ENCODE assay signal across 8 mouse cellular contexts in the genomic region with DNA sequence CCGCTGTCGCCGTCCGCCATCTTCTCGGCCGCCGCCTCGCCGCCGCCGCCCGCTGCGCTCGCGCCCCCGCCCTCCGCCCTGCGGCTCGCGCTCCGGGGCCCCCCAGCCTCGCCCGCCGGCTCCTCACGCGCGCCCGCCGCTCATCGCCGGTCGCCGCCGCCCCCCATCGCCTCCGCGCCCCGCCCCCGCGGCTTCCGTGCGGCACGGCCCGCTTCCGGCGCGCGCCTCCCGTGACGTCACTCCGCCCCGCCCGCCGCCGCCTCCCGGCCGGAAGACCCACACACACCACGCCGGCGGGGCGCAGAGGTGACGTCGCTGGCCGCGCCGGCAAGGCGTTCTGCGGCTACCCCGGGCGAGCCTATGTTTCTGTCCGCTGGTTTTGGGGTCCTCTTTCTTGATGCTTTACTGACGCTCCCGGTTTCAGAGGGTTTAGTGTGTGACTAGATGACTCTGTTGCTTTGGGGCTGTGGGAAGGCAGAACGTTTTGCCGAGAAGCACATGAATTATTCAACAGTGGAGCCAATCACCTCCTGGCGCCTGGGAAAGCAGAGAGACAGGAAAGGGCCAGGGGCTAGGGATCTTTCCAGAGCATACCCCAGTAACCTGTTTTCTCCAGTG. TPM values are rescaled to one million over a fixed set of nuclear protein-coding genes. Genes with fewer than 3 reads are reported as not detected.
DNase-seq lines count a peak whose midpoint lies in the region; ATAC-seq and TF ChIP-seq lines count a peak whose summit lies in the region.

A gene (minus strand): TSS at position 51 of the 618 bp plus-strand sequence.

- peak within 1 kb of the TSS; percentile 92 for H3K27ac ChIP-seq in forebrain, embryonic 11.5 days (ENCODE audit: low read depth, low read length)
- peak within 1 kb of the TSS; percentile 98 for H3K27ac ChIP-seq in heart, embryonic 16.5 days (ENCODE audit: low read length)
- H3K27ac ChIP-seq in liver, embryonic 14.5 days: peak within 1 kb of the TSS; percentile 82
- H3K27ac ChIP-seq in stomach, embryonic 15.5 days: peak within 1 kb of the TSS; percentile 96

- TF ChIP-seq EP300 in liver, embryonic 14.5 days (IDR thresholded peaks at IDR 0.05; ENCODE audit: low read depth): no peak

- peak; percentile 83 to 85 for DNase-seq in CD8-positive naive resting alpha-beta T cell, adult 2 months (ENCODE audit: low read depth in 2 of 2, low spot score in 2 of 2)
- peak; percentile 75 for DNase-seq in c-Kit-positive CD71-negative TER-119-negative erythroid progenitor cells, embryonic 14.5 days (ENCODE audit: low read depth)
- DNase-seq in forebrain, embryonic 11.5 days (ENCODE audit: low spot score): peak; percentile 95
- peak; percentile 91 to 96 for DNase-seq in kidney, postnatal 25 days
- peak; percentile 79 to 85 (median 80) for DNase-seq in liver, embryonic 14.5 days (ENCODE audit: low read depth in 3 of 3, low spot score in 3 of 3)
- peak; percentile 90 for DNase-seq in neural tube, embryonic 10.5 days (ENCODE audit: extremely low spot score, low spot score)

- H3K4me1 ChIP-seq in forebrain, embryonic 11.5 days (replicated peaks; ENCODE audit: control insufficient read depth, insufficient read depth, low read length): peaks cover 20% of the 10 kb centered on the region
- H3K4me1 ChIP-seq in heart, embryonic 16.5 days (ENCODE audit: control insufficient read depth, insufficient read depth, low read length): peaks cover 19% of the 10 kb centered on the region
- peaks cover 17 to 23% of the 10 kb centered on the region in 2 experiments for H3K4me1 ChIP-seq in liver, embryonic 14.5 days (replicated peaks; ENCODE audit: control insufficient read depth in 2 of 2, insufficient read depth in 2 of 2, low read length in 1 of 2)
- peaks cover 7% of the 10 kb centered on the region; the same call in 1 of the 2 replicates for H3K4me1 ChIP-seq in stomach, embryonic 15.5 days

- H3K9me3 ChIP-seq in forebrain, embryonic 11.5 days (ENCODE audit: control insufficient read depth, low read length): no peaks in the 10 kb centered on the region
- no peaks in the 10 kb centered on the region for H3K9me3 ChIP-seq in heart, embryonic 16.5 days (replicated peaks; ENCODE audit: control insufficient read depth, low read length)
- H3K9me3 ChIP-seq in liver, embryonic 14.5 days (ENCODE audit: control insufficient read depth, low read length): no peaks in the 10 kb centered on the region
- H3K9me3 ChIP-seq in stomach, embryonic 15.5 days: no peaks in the 10 kb centered on the region

- H3K36me3 ChIP-seq in forebrain, embryonic 11.5 days (ENCODE audit: control insufficient read depth, insufficient read depth, low read length): no peaks in the 10 kb centered on the region; the same call in 1 of the 2 replicates
- H3K36me3 ChIP-seq in heart, embryonic 16.5 days (ENCODE audit: control insufficient read depth, insufficient read depth): no peaks in the 10 kb centered on the region
- peaks cover 12% of the 10 kb centered on the region for H3K36me3 ChIP-seq in liver, embryonic 14.5 days (replicated peaks; ENCODE audit: control insufficient read depth, insufficient read depth, low read depth)
- no peaks in the 10 kb centered on the region for H3K36me3 ChIP-seq in stomach, embryonic 15.5 days

- under 1% methylated on average over 49 of the region's 76 CpGs for WGBS in forebrain, embryonic 11.5 days
- under 1% methylated on average over 28 of the region's 76 CpGs for WGBS in heart, embryonic 16.5 days
- WGBS in liver, embryonic 14.5 days (ENCODE audit: insufficient replicate concordance): 1% methylated on average over 48 of the region's 76 CpGs
- under 1% methylated on average over 59 of the region's 76 CpGs for WGBS in stomach, embryonic 15.5 days

- no peaks in the 10 kb centered on the region for H3K27me3 ChIP-seq in forebrain, embryonic 11.5 days (ENCODE audit: control insufficient read depth, insufficient read depth, low read length)
- H3K27me3 ChIP-seq in heart, embryonic 16.5 days (ENCODE audit: control insufficient read depth, insufficient read depth, low read length): no peaks in the 10 kb centered on the region
- H3K27me3 ChIP-seq in liver, embryonic 14.5 days (ENCODE audit: control insufficient read depth, insufficient read depth, low read length): no peaks in the 10 kb centered on the region
- no peaks in the 10 kb centered on the region for H3K27me3 ChIP-seq in stomach, embryonic 15.5 days (replicated peaks)

- peak within 1 kb of the TSS; percentile 92 for H3K9ac ChIP-seq in forebrain, embryonic 11.5 days (ENCODE audit: low read length)
- peak within 1 kb of the TSS; percentile 98 for H3K9ac ChIP-seq in heart, embryonic 16.5 days (ENCODE audit: low read length)
- peak within 1 kb of the TSS; percentile 97 for H3K9ac ChIP-seq in liver, embryonic 14.5 days (replicated peaks)
- H3K9ac ChIP-seq in stomach, embryonic 15.5 days: peak within 1 kb of the TSS; percentile 58

- H3K4me3 ChIP-seq in forebrain, embryonic 11.5 days (ENCODE audit: low read depth, low read length): peak within 1 kb of the TSS; percentile 96
- peak within 1 kb of the TSS; percentile 97 for H3K4me3 ChIP-seq in heart, embryonic 16.5 days (ENCODE audit: low read length)
- H3K4me3 ChIP-seq in liver, embryonic 14.5 days (ENCODE audit: insufficient read depth in 1 of 2, low read depth in 2 of 2, low read length in 2 of 2): peak within 1 kb of the TSS; percentile 94 to 98
- peak within 1 kb of the TSS; percentile 90 for H3K4me3 ChIP-seq in stomach, embryonic 15.5 days (replicated peaks)

- no peak for TF ChIP-seq CTCF in liver, embryonic 14.5 days (IDR thresholded peaks at IDR 0.05; ENCODE audit: low read depth)

- peak; percentile 96 for ATAC-seq in forebrain, embryonic 11.5 days (replicated peaks; ENCODE audit: low FRiP score)
- peak; percentile 92 for ATAC-seq in heart, embryonic 16.5 days (replicated peaks; ENCODE audit: extremely low read depth, insufficient read depth, low FRiP score)
- peak; percentile 94 for ATAC-seq in liver, embryonic 14.5 days (ENCODE audit: insufficient read depth)
- peak; percentile 96 for ATAC-seq in stomach, embryonic 15.5 days (ENCODE audit: insufficient read depth, low FRiP score, low read depth)

- peak within 1 kb of the TSS; percentile 80 for H3K4me2 ChIP-seq in forebrain, embryonic 11.5 days (ENCODE audit: low read depth, low read length, severe bottlenecking)
- peak within 1 kb of the TSS; percentile 91 for H3K4me2 ChIP-seq in heart, embryonic 16.5 days (ENCODE audit: low read depth, low read length)
- H3K4me2 ChIP-seq in liver, embryonic 14.5 days (ENCODE audit: low read depth): peak within 1 kb of the TSS; percentile 93
- H3K4me2 ChIP-seq in stomach, embryonic 15.5 days: peak within 1 kb of the TSS; percentile 63

RNA-seq across cellular contexts. Expression of the gene that starts here (rescaled TPM):
- polyA plus RNA-seq in forebrain, embryonic 11.5 days (2014; fragmentation: Nextera tagmentation; extraction: Ambion mirVana): 14.0 and 15.0 TPM in 2 replicates
- 22.1 and 24.2 TPM in 2 replicates for polyA plus RNA-seq in heart, embryonic 16.5 days (2015; fragmentation: Nextera tagmentation; extraction: Ambion mirVana)
- polyA plus RNA-seq in liver, embryonic 14.5 days (2012; rRNA removed): 4.1 and 6.2 TPM in 2 replicates
- polyA plus RNA-seq in liver, embryonic 14.5 days (2014; fragmentation: Nextera tagmentation; extraction: Ambion mirVana): 6.2 TPM in 2 replicates
- 28.5 and 28.7 TPM in 2 replicates for polyA plus RNA-seq in stomach, embryonic 15.5 days (2015; fragmentation: Nextera tagmentation; extraction: Ambion mirVana)

Comparison
In these comparisons a context has a peak if more than half of its experiments do, and no peak if none do; other contexts are left out.
1. Peak in every context shown above with its lines: DNase-seq, ATAC-seq, H3K4me3 ChIP-seq and H3K27ac ChIP-seq.